Mouse (Mus musculus): ENCODE measurements around the gene Sufu.
A peak's percentile ranks its signal among the peaks of the same experiment; 100 is the strongest.

The Sufu gene

DNA sequence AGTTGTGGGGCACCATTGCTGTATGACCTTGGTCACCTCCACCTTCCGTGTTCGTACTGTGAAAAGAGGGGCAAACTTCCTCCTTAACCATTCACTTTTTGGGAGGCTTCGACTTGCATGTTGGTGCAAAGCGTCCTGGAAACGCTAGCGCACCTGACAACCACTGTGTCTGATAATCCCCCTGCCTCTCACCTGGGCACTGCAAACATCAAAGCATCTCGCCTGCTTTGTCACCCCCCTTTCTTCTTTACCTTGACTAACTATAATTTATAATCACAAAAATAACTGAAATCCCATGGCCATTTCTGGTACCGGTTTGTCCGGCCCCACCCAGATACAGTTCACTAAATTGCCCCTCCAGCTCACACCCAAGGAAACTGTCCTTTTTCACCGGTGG, 2.0 kb upstream of the Sufu start:
- no peak for DNase-seq (ENCODE audit: low spot score in 2 of 2)

DNA sequence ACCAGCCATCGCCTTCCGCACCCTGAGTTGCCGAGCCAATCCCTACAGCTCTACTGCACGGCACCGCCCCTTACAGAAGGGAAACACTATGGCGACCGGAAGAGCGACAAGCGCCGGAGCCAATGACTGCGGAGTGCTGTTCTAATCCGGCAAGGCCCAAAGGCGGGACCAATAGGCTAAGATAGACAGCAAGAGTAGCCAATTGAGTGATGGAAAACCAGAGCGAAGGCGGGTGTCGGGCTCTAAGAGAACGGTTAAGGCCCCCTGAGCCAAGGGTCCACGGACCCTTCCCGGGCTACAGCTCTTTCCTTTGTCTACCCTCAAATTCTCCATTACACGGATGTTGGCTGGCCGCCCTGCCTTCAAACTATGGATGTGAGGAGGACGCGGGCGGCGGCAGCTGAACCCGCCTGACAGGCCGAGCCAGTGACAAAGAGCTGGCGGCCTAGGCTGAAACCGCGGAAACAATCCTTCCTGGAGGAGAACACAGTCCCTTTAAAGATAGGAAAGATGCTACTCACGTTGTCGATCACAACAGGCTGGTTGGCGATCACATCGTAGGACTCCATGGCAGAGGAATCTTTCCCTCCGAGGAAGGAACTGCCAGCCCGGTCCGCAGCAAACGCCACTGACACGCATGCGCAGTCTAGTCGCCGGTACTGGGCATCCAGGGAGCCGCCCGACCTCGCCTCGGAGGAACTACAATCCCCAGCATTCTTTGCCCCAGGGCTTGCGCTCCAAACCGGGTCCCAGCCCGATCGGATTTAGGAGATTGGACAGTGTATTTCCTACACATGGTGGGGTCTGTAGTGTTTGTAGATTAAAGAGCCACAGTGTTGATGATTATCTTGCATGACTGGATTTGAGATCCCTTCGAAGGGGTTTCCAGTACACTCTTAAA, 1.3 kb upstream of the Sufu start, which contains the start of gene Actr1a:
Gene Actr1a (minus strand): TSS at position 640 of the 901 bp plus-strand sequence.
- peak; percentile 95 to 99 for DNase-seq (ENCODE audit: low spot score in 2 of 2)

DNA sequence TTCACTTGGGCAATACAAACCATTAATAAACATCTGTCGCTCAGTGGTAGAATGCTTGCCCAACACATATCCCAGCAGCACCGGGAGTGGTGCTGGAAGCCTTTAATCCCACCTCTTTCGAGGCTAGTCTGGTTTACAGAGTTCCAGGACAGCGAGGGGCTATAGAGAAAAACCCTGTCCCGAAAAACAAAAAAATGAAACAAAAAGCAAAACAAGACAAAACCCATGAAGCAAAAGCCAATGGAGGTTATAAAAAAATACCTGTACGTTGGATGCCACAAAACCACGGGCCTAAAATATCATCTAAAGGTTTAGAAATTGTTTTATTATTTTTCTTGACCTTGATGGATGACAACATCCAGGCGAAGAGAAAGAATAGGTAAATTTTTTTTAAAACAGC, 587 bp upstream of the Sufu start:
- DNase-seq (ENCODE audit: low spot score in 2 of 2): no peak

DNA sequence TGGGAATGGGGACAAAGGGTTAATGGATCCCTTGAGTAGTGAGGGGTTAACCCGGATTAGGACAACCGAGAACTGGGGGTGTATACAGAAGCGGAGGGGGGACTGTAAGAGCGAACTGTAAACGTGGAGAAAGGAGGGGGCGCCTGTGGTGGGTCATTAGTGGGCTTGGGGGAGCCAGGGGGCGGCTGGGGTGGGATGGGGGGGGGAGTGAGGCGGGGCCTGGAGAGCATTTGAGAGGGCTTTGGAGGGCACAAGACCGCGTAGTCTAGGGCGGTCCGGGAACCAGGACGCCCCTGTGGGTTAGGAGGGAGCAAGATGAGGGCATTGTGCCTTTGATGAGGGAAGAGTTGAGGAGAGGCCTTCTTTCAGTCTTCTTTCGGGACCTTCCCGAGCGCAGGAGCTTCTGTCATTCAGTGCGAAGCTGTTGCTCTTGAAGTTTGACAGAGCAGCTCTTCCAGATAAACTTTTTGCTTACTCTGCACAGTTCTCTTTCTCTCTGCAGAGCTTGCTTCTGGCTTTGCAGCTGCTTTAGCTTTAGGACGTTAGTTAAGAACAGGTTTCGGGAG, 823 bp downstream of the Sufu start:
- no peak for DNase-seq (ENCODE audit: low spot score in 2 of 2)

DNA sequence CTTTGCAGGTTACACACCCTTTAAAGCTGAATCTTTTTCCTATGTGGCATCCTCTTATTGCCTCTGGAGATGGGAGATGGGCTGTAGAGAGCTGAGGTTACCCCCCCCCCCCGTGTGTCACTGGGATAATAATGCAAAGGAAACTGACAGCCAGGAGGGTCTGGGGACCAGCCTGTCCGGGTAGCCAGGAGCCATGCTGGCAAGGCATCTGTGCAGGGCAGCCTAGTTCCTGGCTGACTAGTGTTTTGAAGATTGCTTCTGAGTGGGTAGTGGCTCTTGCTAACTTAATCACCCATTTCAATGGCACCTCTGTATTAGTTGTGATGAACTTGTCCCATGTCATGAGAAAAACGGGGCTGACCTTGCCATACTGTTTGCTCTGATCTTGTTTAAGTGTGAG, 1.7 kb downstream of the Sufu start:
- no peak for DNase-seq (ENCODE audit: low spot score in 2 of 2)

- DNase-seq (ENCODE audit: low spot score in 2 of 2): no peak
These were observed 2.7 kb downstream of the Sufu start for GRCm38 (mm10) chr19:46399372-46399771.

GRCm38 (mm10) chr19:46399886-46400285, 3.2 kb downstream of the Sufu start:
- DNase-seq (ENCODE audit: low spot score in 2 of 2): no peak

GRCm38 (mm10) chr19:46400558-46400957, 3.9 kb downstream of the Sufu start:
- DNase-seq (ENCODE audit: low spot score in 2 of 2): no peak

DNA sequence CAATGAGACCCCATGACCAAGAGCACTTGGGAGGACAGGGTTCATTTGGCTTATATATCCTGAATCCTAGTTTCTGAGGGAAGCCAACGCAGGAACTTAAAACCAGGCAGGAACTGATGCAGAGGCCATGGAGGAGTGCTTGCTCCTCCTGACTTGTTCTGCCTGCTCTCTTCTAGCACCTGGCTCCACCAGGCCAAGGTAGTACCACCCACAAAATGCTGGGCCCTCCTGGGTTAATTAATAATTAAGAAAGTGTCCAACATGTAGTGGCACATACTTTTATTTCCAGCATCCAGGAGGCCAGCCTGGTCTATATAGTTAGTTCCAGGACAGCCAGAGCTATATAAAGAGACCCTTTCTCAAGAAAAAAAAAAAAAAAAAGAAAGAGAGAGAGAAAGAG, 7.3 kb downstream of the Sufu start:
- no peak for DNase-seq (ENCODE audit: low spot score in 2 of 2)

- DNase-seq (ENCODE audit: low spot score in 2 of 2): no peak
These were observed 10.1 kb downstream of the Sufu start for GRCm38 (mm10) chr19:46406592-46407386.

DNA sequence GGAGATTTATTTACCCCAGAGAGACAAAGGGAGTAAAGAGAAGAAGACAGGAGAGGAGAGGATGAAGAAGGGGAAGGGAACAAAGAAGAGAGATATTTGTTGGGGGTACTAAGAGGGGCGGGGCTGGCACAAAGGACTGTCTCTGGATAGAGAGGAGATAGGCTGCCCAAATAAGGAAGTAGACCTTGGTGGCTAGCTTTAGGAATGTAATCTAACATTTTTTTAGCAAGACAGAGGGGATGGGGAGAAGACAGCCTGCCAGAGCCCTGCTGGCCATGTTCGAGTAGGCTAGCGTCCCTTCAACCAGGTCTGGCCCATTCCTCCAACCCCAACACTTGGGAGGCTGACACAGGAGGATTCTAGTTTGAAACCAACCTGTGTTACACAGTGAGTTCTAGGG, 12.8 kb downstream of the Sufu start:
- no peak for DNase-seq (ENCODE audit: low spot score in 2 of 2)

DNA sequence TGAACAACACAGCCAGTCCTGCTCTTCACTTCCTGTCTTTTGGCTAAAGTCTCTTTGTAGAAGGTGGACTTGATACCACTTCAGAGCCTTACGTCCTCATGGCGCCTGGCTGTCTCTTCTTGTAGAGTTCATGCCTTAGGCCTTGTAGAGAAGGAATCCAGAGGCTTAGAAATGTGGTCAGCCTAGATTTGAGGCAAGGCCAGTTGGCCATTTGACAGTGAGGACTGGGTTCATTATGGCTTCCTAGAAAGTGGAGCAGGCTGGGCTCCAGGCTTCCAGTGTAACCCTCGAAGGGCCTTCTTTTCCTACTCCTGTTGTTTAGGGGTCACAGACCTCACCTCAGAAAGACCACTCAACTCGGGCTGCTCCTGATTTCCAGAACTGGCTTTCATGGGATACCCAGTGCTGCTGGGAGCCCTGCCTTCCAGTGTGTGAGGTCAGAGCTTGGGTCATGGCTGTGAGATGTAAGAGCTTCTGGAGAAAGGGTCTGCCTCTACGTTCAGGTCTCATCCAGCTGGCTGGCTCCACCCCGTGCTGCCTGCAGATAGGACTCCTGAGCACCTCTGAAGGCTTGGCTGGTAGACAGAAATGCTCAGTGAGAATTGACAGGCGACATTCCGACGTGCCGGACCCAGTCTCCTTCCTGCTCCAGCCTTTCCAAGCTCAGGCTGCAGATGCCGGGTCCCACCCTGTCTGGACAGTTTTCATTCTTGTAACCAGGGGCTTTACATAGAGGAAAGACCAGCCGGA, 15.5 kb downstream of the Sufu start:
- no peak for DNase-seq (ENCODE audit: low spot score in 2 of 2)

DNA sequence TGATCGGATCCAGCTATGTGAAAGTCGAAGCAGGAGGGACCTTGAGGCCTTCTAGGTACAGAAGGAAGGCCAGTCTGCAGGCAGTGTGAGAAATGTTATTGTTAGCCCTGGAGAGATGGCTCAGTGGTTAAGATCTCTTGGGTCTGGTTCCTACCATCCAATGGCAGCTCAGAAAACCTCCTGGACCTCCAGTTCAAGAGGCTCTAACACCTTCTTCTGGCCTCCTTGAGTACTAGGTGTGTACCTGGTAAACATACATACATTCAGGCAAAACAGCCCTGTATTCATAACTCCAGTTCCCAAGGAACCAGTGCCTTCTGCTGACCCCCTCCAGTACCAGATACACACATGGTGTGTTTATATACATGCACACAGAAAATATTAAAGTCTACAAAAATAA, 17.3 kb downstream of the Sufu start:
- no peak for DNase-seq (ENCODE audit: low spot score in 2 of 2)

DNA sequence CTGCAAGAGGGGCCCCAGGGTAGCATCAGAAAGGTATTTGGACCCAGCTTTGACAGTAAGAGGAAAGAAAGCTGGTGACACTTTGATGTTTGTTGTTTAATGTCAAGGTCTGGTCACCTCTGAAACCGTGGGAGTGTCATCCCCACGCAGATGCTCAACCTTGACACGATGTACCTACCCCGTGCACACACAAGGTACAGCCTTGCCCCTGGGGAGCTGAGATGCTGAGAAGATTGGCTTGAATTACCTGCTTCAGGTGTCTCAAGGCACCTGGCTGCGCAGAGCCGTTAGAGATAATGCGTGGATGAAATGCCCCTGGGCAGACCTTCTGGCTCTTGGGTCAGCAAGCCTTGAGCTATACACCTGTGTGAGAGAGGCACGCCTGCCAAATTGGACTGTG, 17.8 kb downstream of the Sufu start:
- DNase-seq (ENCODE audit: low spot score in 2 of 2): no peak

DNA sequence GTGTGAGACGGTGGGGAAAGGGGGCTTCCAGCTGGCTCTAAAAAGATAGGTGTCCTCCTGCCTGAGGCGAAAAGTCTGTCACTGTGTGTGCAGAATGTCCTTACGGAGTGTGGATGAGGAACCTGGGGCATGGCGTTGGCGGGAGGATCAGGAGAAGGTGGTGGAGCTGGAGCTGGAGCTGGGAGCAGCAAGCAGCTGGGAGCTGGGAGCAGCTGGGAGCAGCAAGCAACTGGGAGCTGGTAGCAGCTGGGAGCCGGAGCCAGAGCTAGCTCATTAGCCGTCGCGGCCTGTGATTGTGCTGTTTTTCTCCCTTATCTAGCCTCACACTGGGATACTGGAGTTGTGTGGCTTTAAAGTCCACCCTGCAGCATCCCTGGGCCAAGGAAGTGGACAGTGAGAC, 19.6 kb downstream of the Sufu start:
- DNase-seq (ENCODE audit: low spot score in 2 of 2): no peak

DNA sequence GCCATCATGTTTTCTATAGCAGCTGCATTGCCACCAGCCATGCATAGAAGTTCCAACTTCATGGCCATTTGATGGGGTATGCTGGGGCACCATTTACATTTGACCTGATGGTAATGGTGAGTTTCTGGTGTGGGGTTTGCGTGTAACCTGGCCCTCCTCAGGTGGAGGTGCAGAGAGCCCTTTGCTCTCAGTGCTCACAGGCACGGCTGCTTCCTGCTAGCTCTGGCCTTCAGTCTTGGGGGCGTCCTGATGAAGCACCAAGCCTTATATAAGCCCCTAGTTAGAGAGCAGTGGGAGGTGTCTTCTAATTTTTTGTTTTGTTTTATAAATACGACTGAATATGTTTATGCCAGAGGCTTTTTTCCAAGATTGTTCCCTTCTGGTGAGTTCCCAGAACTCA, 21.4 kb downstream of the Sufu start:
- DNase-seq (ENCODE audit: low spot score in 2 of 2): peak in 1 of 2 experiments; percentile 11

- no peak for DNase-seq (ENCODE audit: low spot score in 2 of 2)
These were observed 23.7 kb downstream of the Sufu start for GRCm38 (mm10) chr19:46420410-46420809.

- DNase-seq (ENCODE audit: low spot score in 2 of 2): no peak
These were observed 26.0 kb downstream of the Sufu start for GRCm38 (mm10) chr19:46422384-46423338.

DNA sequence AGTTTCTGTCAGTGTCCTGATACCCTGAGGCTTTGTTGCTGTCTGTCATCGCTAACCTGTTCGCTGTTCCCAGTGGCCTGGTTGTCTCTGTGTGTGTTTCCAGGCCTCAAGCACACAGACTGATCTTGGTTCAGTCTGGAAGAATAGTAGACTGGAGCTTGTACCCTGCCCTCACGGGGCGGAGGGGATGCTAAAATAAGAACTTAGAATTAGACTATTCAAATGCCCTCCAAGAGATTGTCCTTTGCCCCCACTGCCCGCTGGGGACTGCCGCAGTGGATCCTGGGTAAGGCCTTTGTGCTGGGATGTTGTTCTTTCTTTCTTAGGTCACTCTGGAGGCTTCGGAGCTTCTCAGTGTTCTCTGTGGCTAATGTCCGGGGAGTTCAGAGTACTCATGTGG, 28.6 kb downstream of the Sufu start:
- DNase-seq (ENCODE audit: low spot score in 2 of 2): no peak

- DNase-seq (ENCODE audit: low spot score in 2 of 2): no peak
These were observed 29.8 kb downstream of the Sufu start for GRCm38 (mm10) chr19:46426488-46426887.

GRCm38 (mm10) chr19:46429250-46429649, 32.6 kb downstream of the Sufu start:
- DNase-seq (ENCODE audit: low spot score in 2 of 2): no peak
